Mouse (Mus musculus): ENCODE results near the gene Cd200r3.
A peak's percentile ranks its signal among the peaks of the same experiment; 100 is the strongest.

Cd200r3 gene

GRCm38 (mm10) chr16:44988667-44989357, 45.3 kb downstream of the Cd200r3 start:
- no peak for DNase-seq (ENCODE audit: low read depth)

GRCm38 (mm10) chr16:44993319-44994019, 50.0 kb downstream of the Cd200r3 start:
- DNase-seq (ENCODE audit: low read depth), result no peak

- DNase-seq (ENCODE audit: low read depth), result no peak
These were observed 50.9 kb downstream of the Cd200r3 start for GRCm38 (mm10) chr16:44994206-44994953.

GRCm38 (mm10) chr16:44995111-44995510, 51.6 kb downstream of the Cd200r3 start:
- no peak for DNase-seq (ENCODE audit: low read depth)

- DNase-seq (ENCODE audit: low read depth), result no peak
These were observed 53.2 kb downstream of the Cd200r3 start for GRCm38 (mm10) chr16:44996701-44997100.

- no peak for DNase-seq (ENCODE audit: low read depth)
These were observed 56.1 kb downstream of the Cd200r3 start for GRCm38 (mm10) chr16:44999537-44999936.

- no peak for DNase-seq (ENCODE audit: low read depth)
These were observed 61.0 kb downstream of the Cd200r3 start for GRCm38 (mm10) chr16:45004443-45004842.

GRCm38 (mm10) chr16:45005280-45005679, 61.8 kb downstream of the Cd200r3 start:
- DNase-seq (ENCODE audit: low read depth), result no peak

GRCm38 (mm10) chr16:45006971-45007370, 63.5 kb downstream of the Cd200r3 start:
- DNase-seq (ENCODE audit: low read depth), result no peak

GRCm38 (mm10) chr16:45007807-45008206, 64.3 kb downstream of the Cd200r3 start:
- no peak for DNase-seq (ENCODE audit: low read depth)

- DNase-seq (ENCODE audit: low read depth), result no peak
These were observed 66.2 kb downstream of the Cd200r3 start for GRCm38 (mm10) chr16:45009634-45010033.

- DNase-seq (ENCODE audit: low read depth), result peak; percentile 94
These were observed 72.1 kb downstream of the Cd200r3 start for GRCm38 (mm10) chr16:45015591-45015990.

- DNase-seq (ENCODE audit: low read depth), result no peak
These were observed 73.0 kb downstream of the Cd200r3 start for GRCm38 (mm10) chr16:45016488-45016887.

GRCm38 (mm10) chr16:45018868-45019267, 75.4 kb downstream of the Cd200r3 start:
- DNase-seq (ENCODE audit: low read depth), result no peak

- DNase-seq (ENCODE audit: low read depth), result no peak
These were observed 76.6 kb downstream of the Cd200r3 start for GRCm38 (mm10) chr16:45020055-45020454.

GRCm38 (mm10) chr16:45020669-45021309, 77.3 kb downstream of the Cd200r3 start:
- no peak for DNase-seq (ENCODE audit: low read depth)

- DNase-seq (ENCODE audit: low read depth), result no peak
These were observed 78.0 kb downstream of the Cd200r3 start for GRCm38 (mm10) chr16:45021443-45021842.

GRCm38 (mm10) chr16:45023904-45024303, 80.4 kb downstream of the Cd200r3 start:
- DNase-seq (ENCODE audit: low read depth), result peak; percentile 57

GRCm38 (mm10) chr16:45025321-45025720, 81.8 kb downstream of the Cd200r3 start:
- DNase-seq (ENCODE audit: low read depth), result no peak

- DNase-seq (ENCODE audit: low read depth), result no peak
These were observed 85.6 kb downstream of the Cd200r3 start for GRCm38 (mm10) chr16:45029080-45029479.

- peak; percentile 71 for DNase-seq (ENCODE audit: low read depth)
These were observed 86.0 kb downstream of the Cd200r3 start for GRCm38 (mm10) chr16:45029493-45029892.

- DNase-seq (ENCODE audit: low read depth), result no peak
These were observed 86.6 kb downstream of the Cd200r3 start for GRCm38 (mm10) chr16:45030127-45030526.

Data from NIH3T3 (cell line).